ENCODE assay signal across 8 mouse cellular contexts in genomic region chr9:43745051-43745792, GRCm38 (mm10). TPM values are rescaled to one million over a fixed set of nuclear protein-coding genes. Genes with fewer than 3 reads are reported as not detected.
A peak's percentile ranks its signal among the peaks of the same experiment; 100 is the strongest.
DNase-seq lines count a peak whose midpoint lies in the region; ATAC-seq and TF ChIP-seq lines count a peak whose summit lies in the region.

No protein-coding gene starts in this region.

- H3K4me3 ChIP-seq in testis, adult 2 months (ENCODE audit: control insufficient read depth, low read depth, low read length): peak overlapping the region; percentile 8
- H3K4me3 ChIP-seq in heart, embryonic 14.5 days (ENCODE audit: control insufficient read depth in 1 of 2, insufficient read depth in 1 of 2, low read depth in 1 of 2, low read length in 2 of 2): peak overlapping the region; percentile 76 to 82
- peak overlapping the region; percentile 98 for H3K4me3 ChIP-seq in midbrain, embryonic 10.5 days
- peak overlapping the region; percentile 79 for H3K4me3 ChIP-seq in stomach, embryonic 16.5 days (replicated peaks; ENCODE audit: low read length)

- H3K9ac ChIP-seq in heart, embryonic 14.5 days (ENCODE audit: low read length): peak overlapping the region; percentile 84
- peak overlapping the region; percentile 91 for H3K9ac ChIP-seq in stomach, embryonic 16.5 days (ENCODE audit: low read length)

- DNase-seq in testis, postnatal 14 days (ENCODE audit: low spot score): no peak
- peak; percentile 78 for DNase-seq in cerebellum, adult 9-11 months
- peak; percentile 52 to 60 for DNase-seq in kidney, postnatal 4 days
- DNase-seq in midbrain, embryonic 10.5 days (ENCODE audit: low spot score): peak; percentile 83
- DNase-seq in gastrocnemius, adult 18-20 months (ENCODE audit: low spot score): no peak

- H3K27me3 ChIP-seq in testis, adult 2 months (ENCODE audit: control insufficient read depth, insufficient read depth, low read length): peaks cover 2% of the 10 kb centered on the region
- peaks cover 13% of the 10 kb centered on the region for H3K27me3 ChIP-seq in heart, embryonic 14.5 days (ENCODE audit: control insufficient read depth, insufficient read depth, low read length)
- peaks cover 31% of the 10 kb centered on the region for H3K27me3 ChIP-seq in midbrain, embryonic 10.5 days (ENCODE audit: low read depth, poor library complexity, severe bottlenecking)
- H3K27me3 ChIP-seq in stomach, embryonic 16.5 days (ENCODE audit: control insufficient read depth, insufficient read depth, low read length): no peaks in the 10 kb centered on the region

- H3K27ac ChIP-seq in testis, adult 2 months (ENCODE audit: control insufficient read depth, insufficient read depth, low read depth, low read length): no peak overlapping the region
- H3K27ac ChIP-seq in heart, embryonic 14.5 days (replicated peaks in 1 of 2; ENCODE audit: control insufficient read depth in 1 of 2, insufficient read depth in 1 of 2, low read depth in 2 of 2, low read length in 2 of 2): no peak overlapping the region
- peak overlapping the region; percentile 98 for H3K27ac ChIP-seq in midbrain, embryonic 10.5 days (replicated peaks)
- H3K27ac ChIP-seq in stomach, embryonic 16.5 days (ENCODE audit: low read length): peak overlapping the region; percentile 96

- H3K4me1 ChIP-seq in testis, adult 2 months (ENCODE audit: control insufficient read depth, insufficient read depth, low read length): peaks cover 20% of the 10 kb centered on the region
- peaks cover 12 to 28% of the 10 kb centered on the region in 2 experiments; a peak in 3 of 4 replicates for H3K4me1 ChIP-seq in heart, embryonic 14.5 days (ENCODE audit: control insufficient read depth in 2 of 2, insufficient read depth in 2 of 2, low read length in 2 of 2)
- peaks cover 73% of the 10 kb centered on the region for H3K4me1 ChIP-seq in midbrain, embryonic 10.5 days
- H3K4me1 ChIP-seq in stomach, embryonic 16.5 days (ENCODE audit: control insufficient read depth, insufficient read depth, low read length): peaks cover 16% of the 10 kb centered on the region

- no peak for TF ChIP-seq POLR2A in testis, adult 2 months (IDR thresholded peaks at IDR 0.05; ENCODE audit: control insufficient read depth, low read depth, low read length)

- ATAC-seq in heart, embryonic 14.5 days (ENCODE audit: insufficient number of reproducible peaks, insufficient read depth, low FRiP score, low read depth): no peak
- no peak for ATAC-seq in stomach, embryonic 16.5 days (ENCODE audit: insufficient read depth, low FRiP score)

- no peaks in the 10 kb centered on the region for H3K36me3 ChIP-seq in testis, adult 2 months (ENCODE audit: control insufficient read depth, insufficient read depth, low read length)
- no peaks in the 10 kb centered on the region for H3K36me3 ChIP-seq in heart, embryonic 14.5 days (ENCODE audit: control insufficient read depth, insufficient read depth, low read length)
- H3K36me3 ChIP-seq in midbrain, embryonic 10.5 days: peaks cover 13% of the 10 kb centered on the region
- H3K36me3 ChIP-seq in stomach, embryonic 16.5 days (ENCODE audit: control insufficient read depth, insufficient read depth, low read length): no peaks in the 10 kb centered on the region

- under 1% methylated on average over 43 of the region's 43 CpGs for WGBS in heart, embryonic 14.5 days
- under 1% methylated on average over 43 of the region's 43 CpGs for WGBS in midbrain, embryonic 10.5 days
- 0% methylated on average over 43 of the region's 43 CpGs for WGBS in stomach, embryonic 16.5 days

- no peaks in the 10 kb centered on the region for H3K9me3 ChIP-seq in heart, embryonic 14.5 days (ENCODE audit: control insufficient read depth, low read length)
- no peaks in the 10 kb centered on the region for H3K9me3 ChIP-seq in midbrain, embryonic 10.5 days (replicated peaks)
- H3K9me3 ChIP-seq in stomach, embryonic 16.5 days (replicated peaks; ENCODE audit: control insufficient read depth, low read length): no peaks in the 10 kb centered on the region

- peak overlapping the region; percentile 98 for H3K4me2 ChIP-seq in heart, embryonic 14.5 days (ENCODE audit: low read length)
- H3K4me2 ChIP-seq in stomach, embryonic 16.5 days (ENCODE audit: low read depth, low read length): peak overlapping the region; percentile 90

- no peak for TF ChIP-seq CTCF in testis, adult 2 months (IDR thresholded peaks at IDR 0.05; ENCODE audit: control insufficient read depth, insufficient read depth, insufficient replicate concordance, low read depth, low read length)

RNA-seq across cellular contexts. Expression of gene Nectin1, which starts 1.4 kb away (rescaled TPM):
- polyA plus RNA-seq in testis, adult 2 months (2012; rRNA removed): 2.2 and 2.8 TPM in 2 replicates
- polyA plus RNA-seq in heart, embryonic 14.5 days (2014; fragmentation: Nextera tagmentation; extraction: Ambion mirVana): 1.5 and 1.9 TPM in 2 replicates
- 6.9 and 7.3 TPM in 2 replicates for polyA plus RNA-seq in midbrain, embryonic 10.5 days (2016; fragmentation: Nextera tagmentation; extraction: Ambion mirVana)
- 8.9 and 9.5 TPM in 2 replicates for polyA plus RNA-seq in stomach, embryonic 16.5 days (2015; fragmentation: Nextera tagmentation; extraction: Ambion mirVana)
- 1 to 10 TPM; 1.9 to 3.4 TPM for total RNA-seq in gastrocnemius, adult 18-20 months (2021)

Comparison
In these comparisons a context has a peak if more than half of its experiments do, and no peak if none do; other contexts are left out.
1. H3K27ac ChIP-seq: peak in midbrain, embryonic 10.5 days (single experiment) and stomach, embryonic 16.5 days (single experiment); none in testis, adult 2 months (single experiment) and heart, embryonic 14.5 days (0 of 2).
2. H3K4me3 ChIP-seq: peak in every context shown above with its lines; median percentile 98 in midbrain, embryonic 10.5 days; 79 in heart, embryonic 14.5 days; 79 in stomach, embryonic 16.5 days; 8 in testis, adult 2 months.
3. DNase-seq: peak in cerebellum, adult 9-11 months (single experiment), kidney, postnatal 4 days (2 of 2) and midbrain, embryonic 10.5 days (single experiment); none in testis, postnatal 14 days (single experiment) and gastrocnemius, adult 18-20 months (single experiment).